Mouse (Mus musculus) heart, embryonic 12.5 days (tissue): Measurements from ENCODE around the gene Gm49450. TPM values are rescaled to one million over a fixed set of nuclear protein-coding genes. Genes with fewer than 3 reads are reported as not detected.
"Not testable (repeated sequence)": the region's sequence is repeated elsewhere in the genome, so short reads cannot be mapped to it uniquely, and the experiment has no call there.

Experiments used
- ATAC-seq: fragments of 200-750 bp; cut with Nextera tagmentation; 2 replicates; pipeline ENCODE4 v1.8.0; 2017; ENCODE audit warnings: moderate TSS enrichment, moderate library complexity; ENCODE audit not compliant: insufficient number of reproducible peaks, low FRiP score
- H3K27ac ChIP-seq: fragments of 300-500 bp; sonication (generic); 2 replicates; pipeline ENCODE4 v1.5.1; 2016; ENCODE audit warnings: mild to moderate bottlenecking, moderate library complexity; ENCODE audit not compliant: poor library complexity, severe bottlenecking
- H3K27me3 ChIP-seq: fragments of 300-500 bp; sonication (generic); replicated peaks from 2 replicates; pipeline ENCODE4 v1.6.1; 2016; ENCODE audit warnings: mild to moderate bottlenecking, moderate library complexity
- H3K36me3 ChIP-seq: fragments of 300-500 bp; sonication (generic); 2 replicates; pipeline ENCODE4 v1.6.1; 2016; ENCODE audit warnings: mild to moderate bottlenecking, moderate library complexity
- H3K4me1 ChIP-seq: fragments of 300-500 bp; sonication (generic); replicated peaks from 2 replicates; pipeline ENCODE4 v1.6.1; 2016; ENCODE audit warnings: mild to moderate bottlenecking
- H3K4me2 ChIP-seq: fragments of 300-500 bp; sonication (generic); 2 replicates; pipeline ENCODE4 v1.6.1; 2016; ENCODE audit warnings: mild to moderate bottlenecking, moderate library complexity
- H3K4me3 ChIP-seq: fragments of 300-500 bp; sonication (generic); 2 replicates; pipeline ENCODE4 v1.5.1; 2016; ENCODE audit warnings: mild to moderate bottlenecking
- H3K9ac ChIP-seq: fragments of 300-500 bp; sonication (generic); 2 replicates; pipeline ENCODE4 v1.6.1; 2016; ENCODE audit warnings: mild to moderate bottlenecking, moderate library complexity
- H3K9me3 ChIP-seq: fragments of 300-500 bp; sonication (generic); replicated peaks from 2 replicates; pipeline ENCODE4 v1.6.1; 2016; ENCODE audit warnings: mild to moderate bottlenecking, moderate library complexity
- WGBS: fragments of 180-500 bp; shearing (Covaris S2); methylation state at CpG from one replicate; pipeline ENCODE4 v1.1.7; 2016; 5-methylcytosine and 5-hydroxymethylcytosine counted together
- polyA plus RNA-seq: library from polyadenylated mRNA; unstranded; fragments of >200 nt; fragmentation: Nextera tagmentation; extraction: Ambion mirVana; gene quantifications from 2 replicates; pipeline ENCODE4 v1.2.1, GENCODE M21; 2016

The Gm49450 gene
- polyA plus RNA-seq, 1 experiment from 2014 or later: not detected

DNA sequence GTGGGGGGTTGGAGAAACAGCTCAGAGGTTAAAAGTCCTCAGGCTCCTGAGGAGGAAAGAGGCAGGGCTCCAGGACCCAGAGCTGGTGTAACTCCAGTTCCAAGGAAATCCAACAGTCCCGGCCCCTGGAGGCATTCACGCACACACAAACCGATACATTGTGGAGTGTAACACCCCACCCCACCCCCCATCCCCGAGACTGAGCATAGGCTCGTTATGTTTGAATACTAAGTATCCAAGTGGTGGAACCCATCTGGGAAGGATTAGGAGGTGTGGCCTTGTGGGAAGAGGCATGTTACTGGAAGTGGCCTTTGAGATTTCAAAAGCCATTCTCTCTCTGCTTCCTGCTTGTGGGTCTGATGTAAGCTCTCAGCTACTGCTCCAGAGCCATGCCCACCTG, 31.8 kb downstream of the Gm49450 start:
- no peak overlapping the region for H3K9ac ChIP-seq
- no peaks in the 10 kb centered on the region for H3K9me3 ChIP-seq
- no peak overlapping the region for H3K4me3 ChIP-seq
- peaks cover 5% of the 10 kb centered on the region for H3K4me1 ChIP-seq
- H3K27me3 ChIP-seq: no peaks in the 10 kb centered on the region
- no peak for ATAC-seq
- no peak overlapping the region for H3K27ac ChIP-seq
- no peaks in the 10 kb centered on the region for H3K36me3 ChIP-seq
- no peak overlapping the region for H3K4me2 ChIP-seq
- WGBS: 82% methylated on average over 5 of the region's 5 CpGs

DNA sequence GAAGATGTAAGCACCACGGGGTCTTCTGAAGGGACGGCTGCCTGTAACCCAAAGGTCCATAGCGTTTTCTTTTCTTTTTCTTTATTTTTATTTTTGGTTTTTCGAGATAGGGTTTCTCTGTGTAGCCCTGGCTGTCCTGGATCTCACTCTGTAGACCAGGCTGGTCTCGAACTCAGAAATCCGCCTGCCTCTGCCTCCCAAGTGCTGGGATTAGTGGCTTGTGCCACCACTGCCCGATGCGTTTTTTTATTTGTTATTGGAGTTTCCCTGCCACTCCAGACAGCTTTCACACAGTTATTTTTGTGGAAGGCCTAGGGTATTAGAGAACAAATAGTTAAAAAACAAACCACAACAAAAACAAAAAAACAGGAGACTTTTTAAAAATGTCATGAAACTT, 34.9 kb downstream of the Gm49450 start:
- 24% methylated on average over 8 of the region's 8 CpGs for WGBS

DNA sequence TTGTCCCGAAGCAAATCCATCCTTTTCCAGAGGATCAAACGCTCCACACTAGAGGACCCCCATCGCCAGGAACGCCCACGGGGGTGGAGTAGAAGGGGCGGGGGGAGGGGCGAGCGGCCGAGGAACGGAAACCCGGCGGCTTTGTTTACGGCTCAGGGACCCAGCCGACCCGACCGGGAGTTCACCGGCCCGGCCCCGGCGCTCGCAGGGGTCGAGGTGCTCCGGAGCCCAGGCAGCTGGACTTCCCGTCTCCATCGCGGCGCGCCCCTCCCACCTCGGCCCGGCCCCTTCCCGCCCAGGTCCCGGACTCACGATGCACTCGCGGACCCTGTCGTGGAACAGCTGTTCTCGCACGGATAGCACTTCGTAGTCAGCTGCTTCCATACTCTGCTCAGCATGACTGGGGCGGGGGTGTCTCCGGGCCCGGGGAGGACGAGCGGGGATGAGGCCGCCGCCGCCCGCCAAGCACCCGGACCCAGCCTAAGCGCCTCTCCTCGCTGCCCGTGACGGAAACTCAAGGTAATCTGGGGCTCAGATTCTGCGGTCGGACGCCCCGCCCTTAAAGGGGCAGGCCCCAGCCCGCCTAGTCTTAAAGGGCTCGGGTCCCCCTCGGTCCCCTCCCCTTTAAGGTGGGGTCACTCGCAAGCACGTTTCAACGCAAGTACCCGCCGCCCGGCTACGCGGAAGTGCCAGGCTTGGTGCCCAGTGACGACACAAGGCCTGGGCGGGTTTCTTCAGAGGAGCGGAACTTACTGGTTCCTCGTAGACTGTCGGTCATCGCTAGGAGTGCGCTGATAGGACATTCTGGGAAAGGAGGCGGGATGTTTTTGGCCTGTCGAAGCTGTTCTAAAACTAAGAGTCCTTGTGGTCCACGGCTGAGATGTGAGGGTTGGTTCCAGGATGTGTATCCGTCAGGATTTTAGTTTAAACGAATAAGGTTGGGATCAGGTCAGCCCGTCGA, 35.5 kb downstream of the Gm49450 start, which contains the start of gene Lmbr1l:
TSS of gene Lmbr1l (minus strand) at position 694 of the 961 bp plus-strand sequence.
- under 1% methylated on average over 82 of the region's 82 CpGs for WGBS
- H3K27ac ChIP-seq: peak within 1 kb of the TSS; percentile 96
- peaks cover 17% of the 10 kb centered on the region for H3K36me3 ChIP-seq
- no peaks in the 10 kb centered on the region for H3K9me3 ChIP-seq
- peak within 1 kb of the TSS; percentile 84 for H3K9ac ChIP-seq
- H3K4me2 ChIP-seq: peak within 1 kb of the TSS; percentile 79
- ATAC-seq: peak; percentile 97
- peaks cover 22% of the 10 kb centered on the region for H3K4me1 ChIP-seq
- peak within 1 kb of the TSS; percentile 83 for H3K4me3 ChIP-seq
- no peaks in the 10 kb centered on the region for H3K27me3 ChIP-seq

More for the DNA sequence above, 34.9 kb downstream of the Gm49450 start:
- peaks cover 10% of the 10 kb centered on the region for H3K36me3 ChIP-seq
- H3K9me3 ChIP-seq, ATAC-seq, H3K27me3 ChIP-seq: not testable (repeated sequence)
- peaks cover 22% of the 10 kb centered on the region for H3K4me1 ChIP-seq
- peak overlapping the region; percentile 74 for H3K9ac ChIP-seq
- H3K4me2 ChIP-seq: peak overlapping the region; percentile 79
- H3K27ac ChIP-seq: peak overlapping the region; percentile 96
- H3K4me3 ChIP-seq: peak overlapping the region; percentile 83

DNA sequence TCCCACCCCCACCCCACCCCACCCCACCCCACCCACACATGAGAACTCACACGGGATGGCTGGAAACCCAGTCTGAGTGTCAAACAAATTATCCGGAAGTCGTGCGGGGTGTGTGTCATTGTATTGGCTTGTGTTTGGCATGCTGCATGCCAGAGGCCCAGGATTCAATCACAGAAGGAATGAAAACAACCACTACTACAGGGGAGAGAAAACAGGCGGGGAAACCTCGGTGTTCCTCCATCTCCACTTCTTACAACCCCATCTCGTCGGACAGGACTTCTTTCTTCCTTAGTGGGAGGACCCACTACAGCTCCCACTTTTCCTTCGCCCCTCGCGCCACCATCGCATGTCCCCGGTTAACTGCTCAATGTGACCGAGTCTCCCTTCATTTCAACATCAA, 36.3 kb downstream of the Gm49450 start:
- Histone ChIP-seq H3K9me3 (no peaks in the 10 kb centered on the region), H3K27me3 (no peaks in the 10 kb centered on the region)
- WGBS: under 1% methylated on average over 14 of the region's 14 CpGs

DNA sequence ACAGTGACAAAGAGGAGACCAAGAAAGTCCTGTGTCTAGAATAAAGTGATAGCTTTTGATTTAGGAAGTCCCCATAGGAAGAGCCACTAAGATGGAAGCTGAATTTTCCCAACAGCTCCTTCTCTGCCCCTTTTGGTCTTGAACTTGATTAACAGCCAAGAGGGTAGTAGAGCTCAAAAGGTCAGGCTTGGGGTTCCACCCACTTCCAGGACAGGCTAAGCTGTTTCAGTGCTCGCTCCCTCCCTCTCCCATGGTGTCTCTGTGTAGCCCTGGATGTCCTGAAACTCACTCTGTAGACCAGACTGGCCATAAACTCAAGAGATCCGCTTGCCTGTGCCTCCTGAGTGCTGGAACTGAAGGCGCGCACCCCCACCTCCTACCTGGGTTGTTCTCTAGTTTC, 37.3 kb downstream of the Gm49450 start:
- WGBS: 87% methylated on average over 4 of the region's 4 CpGs
- 0 out of 2 replicates have a peak overlapping the region, but pooled peaks have one; percentile 83 for H3K4me3 ChIP-seq
- H3K4me2 ChIP-seq: peak overlapping the region; percentile 79

More for the DNA sequence above, 36.3 kb downstream of the Gm49450 start:
- H3K4me2 ChIP-seq: peak overlapping the region; percentile 79
- peaks cover 25% of the 10 kb centered on the region for H3K36me3 ChIP-seq
- peak overlapping the region; percentile 96 for H3K27ac ChIP-seq
- peaks cover 22% of the 10 kb centered on the region for H3K4me1 ChIP-seq
- peak overlapping the region; percentile 83 for H3K4me3 ChIP-seq
- peak overlapping the region; percentile 84 for H3K9ac ChIP-seq
- ATAC-seq: no peak

DNA sequence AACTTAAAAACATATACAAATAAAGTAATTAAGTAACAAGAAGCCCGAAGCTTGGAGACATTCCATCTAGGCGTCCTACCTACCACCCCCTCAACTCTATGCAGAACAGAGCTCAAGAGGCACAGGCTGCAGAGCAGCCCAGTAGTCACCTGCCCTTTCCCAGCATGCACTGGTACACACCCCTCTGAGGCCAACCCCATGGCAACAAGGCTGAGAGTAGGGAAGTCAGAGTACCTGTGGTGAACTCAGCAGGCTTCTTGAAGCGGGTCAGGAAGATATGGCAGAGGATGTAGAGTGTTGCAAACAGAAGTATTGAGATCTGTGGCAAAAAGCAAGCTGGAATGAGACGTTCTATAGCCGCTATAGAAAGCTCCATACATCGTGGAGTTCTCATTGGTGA, 38.4 kb downstream of the Gm49450 start:
- ATAC-seq: no peak
- H3K4me3 ChIP-seq: no peak overlapping the region
- no peaks in the 10 kb centered on the region for H3K27me3 ChIP-seq
- no peaks in the 10 kb centered on the region for H3K9me3 ChIP-seq
- no peak overlapping the region for H3K9ac ChIP-seq
- no peak overlapping the region for H3K27ac ChIP-seq
- H3K4me1 ChIP-seq: peaks cover 22% of the 10 kb centered on the region
- H3K4me2 ChIP-seq: no peak overlapping the region
- 91% methylated on average over 6 of the region's 6 CpGs for WGBS
- peaks cover 46% of the 10 kb centered on the region for H3K36me3 ChIP-seq

More for the DNA sequence above, 37.3 kb downstream of the Gm49450 start:
- Histone ChIP-seq H3K36me3 (peaks cover 35% of the 10 kb centered on the region), H3K9me3 (no peaks in the 10 kb centered on the region), H3K4me1 (peaks cover 22% of the 10 kb centered on the region), H3K27ac (no peak overlapping the region), H3K27me3 (no peaks in the 10 kb centered on the region), H3K9ac (peak overlapping the region; percentile 84; the same call in 1 of the 2 replicates)
- ATAC-seq: no peak

DNA sequence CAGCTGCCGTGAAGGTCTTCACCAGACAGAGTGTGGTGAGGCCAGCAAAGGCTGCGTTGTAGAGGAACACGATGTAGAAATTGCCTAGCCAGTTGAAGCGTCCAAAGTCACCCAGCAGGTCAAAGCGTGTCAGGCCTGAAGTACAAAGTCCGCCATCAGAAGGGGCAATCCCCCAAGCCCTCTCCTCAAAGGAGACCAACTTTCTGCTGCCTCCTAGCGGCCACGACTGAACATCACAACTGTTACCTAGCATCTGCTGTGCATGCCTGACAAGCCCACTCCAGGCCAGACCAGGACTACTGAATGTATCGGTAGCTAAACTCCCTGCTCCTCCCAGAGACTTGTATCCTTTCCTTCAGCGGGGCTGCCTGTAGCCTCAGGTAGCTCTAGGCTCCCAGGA, 48.7 kb downstream of the Gm49450 start:
- 27% methylated on average over 10 of the region's 10 CpGs for WGBS
- Histone ChIP-seq H3K9ac (no peak overlapping the region), H3K4me3 (no peak overlapping the region), H3K36me3 (peaks cover 63% of the 10 kb centered on the region), H3K9me3 (no peaks in the 10 kb centered on the region), H3K27me3 (no peaks in the 10 kb centered on the region), H3K4me2 (no peak overlapping the region), H3K27ac (no peak overlapping the region), H3K4me1 (no peaks in the 10 kb centered on the region)
- ATAC-seq: no peak

DNA sequence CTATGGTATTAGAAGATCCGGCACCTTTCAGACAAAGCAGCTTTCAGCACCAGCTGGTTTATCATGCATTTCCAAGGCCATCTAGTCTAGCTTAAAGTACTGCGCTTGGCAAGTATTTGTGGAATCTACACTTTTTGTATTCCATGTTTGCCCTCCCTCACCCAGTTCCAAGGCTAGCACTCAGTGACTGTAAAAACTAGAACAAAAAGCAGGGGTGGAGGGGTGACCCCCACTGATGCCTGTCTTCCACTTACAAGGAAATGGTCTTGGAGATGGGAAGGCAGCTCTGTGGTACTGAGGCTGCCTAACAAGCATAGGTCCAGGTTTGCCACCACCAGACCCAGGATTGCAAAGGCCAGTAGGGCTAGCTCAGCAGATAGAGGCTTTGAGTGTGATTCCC, 50.8 kb downstream of the Gm49450 start:
- peaks cover 11% of the 10 kb centered on the region for H3K4me1 ChIP-seq
- H3K4me2 ChIP-seq: no peak overlapping the region
- H3K4me3 ChIP-seq: no peak overlapping the region
- no peaks in the 10 kb centered on the region for H3K9me3 ChIP-seq
- H3K9ac ChIP-seq: no peak overlapping the region
- no peak for ATAC-seq
- no peak overlapping the region for H3K27ac ChIP-seq
- WGBS: 81% methylated on average over 2 of the region's 2 CpGs
- H3K36me3 ChIP-seq: peaks cover 42% of the 10 kb centered on the region
- peaks cover 16% of the 10 kb centered on the region for H3K27me3 ChIP-seq

DNA sequence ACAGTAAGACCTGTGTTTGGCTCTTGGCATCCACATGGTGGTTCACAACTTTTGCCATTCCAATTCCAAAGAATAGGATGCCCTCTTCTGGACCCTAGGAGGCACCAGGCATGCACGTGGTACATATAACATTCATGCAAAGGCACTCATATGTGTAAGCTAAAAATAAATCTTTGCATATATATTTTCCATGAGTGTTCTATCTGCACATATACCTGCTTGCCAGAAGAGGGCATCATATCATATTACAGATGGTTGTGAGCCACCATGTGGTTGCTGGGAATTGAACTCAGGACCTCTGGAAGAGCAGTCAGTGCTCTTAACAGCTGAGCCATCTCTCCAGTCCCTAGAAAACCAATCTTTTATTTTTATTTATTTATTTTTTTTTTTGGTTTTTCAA, 51.8 kb downstream of the Gm49450 start:
- Histone ChIP-seq H3K9ac (no peak overlapping the region), H3K27ac (no peak overlapping the region)
- WGBS: 69% methylated on average over 1 of the region's 1 CpGs

DNA sequence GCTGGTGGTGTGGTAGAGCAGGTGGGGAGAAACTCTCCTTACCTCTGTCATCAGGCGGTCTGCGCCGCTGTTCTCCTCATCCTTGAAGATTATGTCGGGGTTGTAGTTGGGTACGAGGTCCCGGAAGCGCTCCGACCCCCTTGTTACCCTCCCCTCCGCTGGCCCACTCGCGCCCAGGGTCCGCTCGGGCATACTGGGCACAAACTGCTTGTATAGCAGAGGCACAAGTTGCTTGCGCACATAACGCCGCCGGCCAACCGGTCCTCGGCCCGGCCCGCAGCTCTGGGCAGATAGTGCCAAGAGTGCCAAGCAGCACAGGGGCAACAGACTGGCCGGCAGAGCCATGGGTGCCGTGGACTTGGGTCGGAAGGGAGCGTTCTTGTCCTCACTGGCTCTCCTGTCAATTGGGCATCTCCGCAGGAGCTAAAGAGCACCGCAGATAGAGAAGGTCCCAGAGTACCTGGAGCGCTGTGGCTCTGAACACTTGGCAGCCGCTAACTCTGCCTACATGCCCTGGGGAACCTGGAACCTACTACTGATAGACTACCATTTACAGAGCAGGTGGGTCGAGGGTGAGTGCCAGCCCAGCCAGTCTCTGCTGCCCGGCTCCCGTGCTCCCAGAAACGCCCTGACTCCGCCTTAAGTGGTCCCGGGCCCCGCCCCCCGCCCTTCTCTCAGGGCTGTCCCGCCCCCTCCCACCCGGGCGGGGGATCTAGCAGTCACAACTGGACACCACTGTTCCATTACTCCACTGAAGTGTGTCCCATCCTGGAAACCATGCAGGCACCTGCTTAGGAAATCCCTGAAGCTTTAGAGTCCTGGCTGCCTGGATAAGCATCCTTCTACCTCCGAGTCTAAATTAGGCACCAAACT, 55.2 kb downstream of the Gm49450 start, which contains the start of gene Dhh:
TSS of gene Dhh (minus strand) at position 613 of the 873 bp plus-strand sequence.
- peaks cover 61% of the 10 kb centered on the region for H3K27me3 ChIP-seq
- no peak within 1 kb of the TSS for H3K27ac ChIP-seq
- 1% methylated on average over 40 of the region's 41 CpGs for WGBS
- ATAC-seq: 0 out of 2 replicates have a peak, but pooled peaks have one; percentile 30
- peaks cover 49% of the 10 kb centered on the region for H3K4me1 ChIP-seq
- peaks cover 2% of the 10 kb centered on the region for H3K36me3 ChIP-seq
- peak within 1 kb of the TSS; percentile 88 for H3K4me2 ChIP-seq
- H3K9ac ChIP-seq: peak within 1 kb of the TSS; percentile 55
- peak within 1 kb of the TSS; percentile 47 for H3K4me3 ChIP-seq
- H3K9me3 ChIP-seq: no peaks in the 10 kb centered on the region

More for the DNA sequence above, 51.8 kb downstream of the Gm49450 start:
- H3K4me2 ChIP-seq: no peak overlapping the region
- peaks cover 27% of the 10 kb centered on the region for H3K27me3 ChIP-seq
- peaks cover 32% of the 10 kb centered on the region for H3K36me3 ChIP-seq
- no peak for ATAC-seq
- peaks cover 20% of the 10 kb centered on the region for H3K4me1 ChIP-seq
- no peaks in the 10 kb centered on the region for H3K9me3 ChIP-seq
- no peak overlapping the region for H3K4me3 ChIP-seq
